35 mouse cellular contexts compared by ENCODE assay signal in genomic region chr5:42767688-42768087, GRCm38 (mm10).
"Had no signal": no experiment of that assay in that cellular context is flagged by ENCODE, and none has a peak within 500 bp of the region (broad histone marks: within the 10 kb centered on the region; RNA-seq: fewer than 3 reads in every experiment).

No protein-coding gene starts in this region.

- ATAC-seq: hindbrain, embryonic 16.5 days; hindbrain, postnatal 0 days; inflammation-experienced regulatory T-cells, adult 6 months; intestine, embryonic 15.5 days; intestine, embryonic 16.5 days; intestine, postnatal 0 days had no signal

- H3K27me3 ChIP-seq: heart, embryonic 12.5 days; heart, embryonic 13.5 days; heart, embryonic 15.5 days; hindbrain, embryonic 12.5 days; hindbrain, embryonic 13.5 days; hindbrain, embryonic 15.5 days; intestine, embryonic 15.5 days; kidney, embryonic 15.5 days had no signal

- DNase-seq: heart, postnatal 10 days; heart, postnatal 14 days; heart, postnatal 36 days; heart, postnatal 4 days; kidney, adult 11 months; kidney, adult 18-20 months; kidney, adult 2 months; kidney, adult 8-10 months; kidney, postnatal 10 days; kidney, postnatal 14 days; kidney, postnatal 25 days; kidney, postnatal 36 days; kidney, postnatal 4 days; layer of hippocampus, adult 9-11 months; layer of hippocampus, postnatal 36 days had no signal

- H3K9ac ChIP-seq: heart, embryonic 12.5 days; heart, embryonic 13.5 days; heart, embryonic 15.5 days; hindbrain, embryonic 12.5 days; hindbrain, embryonic 13.5 days; hindbrain, embryonic 14.5 days; hindbrain, embryonic 15.5 days; intestine, embryonic 15.5 days; kidney, embryonic 15.5 days had no signal

- H3K4me2 ChIP-seq: heart, embryonic 11.5 days; heart, embryonic 12.5 days; heart, embryonic 13.5 days; heart, embryonic 15.5 days; hindbrain, embryonic 12.5 days; hindbrain, embryonic 13.5 days; hindbrain, embryonic 14.5 days; hindbrain, embryonic 15.5 days; intestine, embryonic 15.5 days; kidney, embryonic 15.5 days had no signal

- H3K4me1 ChIP-seq: heart, embryonic 10.5 days; heart, embryonic 12.5 days; heart, embryonic 13.5 days; heart, embryonic 15.5 days; hindbrain, embryonic 10.5 days; hindbrain, embryonic 12.5 days; hindbrain, embryonic 13.5 days; hindbrain, embryonic 15.5 days; intestine, embryonic 15.5 days; kidney, embryonic 15.5 days had no signal

- H3K27ac ChIP-seq: heart, embryonic 10.5 days; heart, embryonic 13.5 days; heart, embryonic 15.5 days; hindbrain, embryonic 10.5 days; hindbrain, embryonic 12.5 days; hindbrain, embryonic 13.5 days; hindbrain, embryonic 14.5 days; hindbrain, embryonic 15.5 days; hindbrain, postnatal 0 days; intestine, embryonic 15.5 days; kidney, embryonic 15.5 days; kidney, postnatal 0 days; layer of hippocampus, adult 2 months; left cerebral cortex, adult 2 months had no signal

- H3K36me3 ChIP-seq: heart, embryonic 10.5 days; heart, embryonic 12.5 days; heart, embryonic 13.5 days; heart, embryonic 15.5 days; hindbrain, embryonic 10.5 days; hindbrain, embryonic 12.5 days; hindbrain, embryonic 13.5 days; hindbrain, embryonic 15.5 days; intestine, embryonic 15.5 days; kidney, embryonic 15.5 days had no signal

- H3K4me3 ChIP-seq: heart, embryonic 10.5 days; heart, embryonic 12.5 days; heart, embryonic 13.5 days; heart, embryonic 15.5 days; hindbrain, embryonic 10.5 days; hindbrain, embryonic 12.5 days; hindbrain, embryonic 13.5 days; hindbrain, embryonic 15.5 days; intestine, embryonic 15.5 days; kidney, embryonic 15.5 days; layer of hippocampus, adult 2 months; left cerebral cortex, adult 2 months had no signal

- H3K9me3 ChIP-seq: heart, embryonic 10.5 days; heart, embryonic 12.5 days; heart, embryonic 13.5 days; heart, embryonic 15.5 days; hindbrain, embryonic 10.5 days; hindbrain, embryonic 12.5 days; hindbrain, embryonic 13.5 days; hindbrain, embryonic 15.5 days; intestine, embryonic 15.5 days; kidney, embryonic 15.5 days had no signal
